Mouse (Mus musculus) frontal cortex, postnatal 14 days (tissue): ENCODE data around the gene Crybg3.

Source experiments
- DNase-seq, 2 experiments: peaks; one replicate each; pipeline ENCODE4 v3.0.0; 2022; ENCODE audit warnings: low spot score in 2 of 2

The Crybg3 gene

GRCm38 (mm10) chr16:59600311-59601251, at the start of gene Crybg3:
Gene Crybg3, minus strand, starts transcription at chr16:59600979.
- DNase-seq: peak; percentile 20 to 28

- no peak for DNase-seq
These were observed 43.0 kb upstream of the Crybg3 start for GRCm38 (mm10) chr16:59643766-59644165.

- no peak for DNase-seq
These were observed 39.2 kb upstream of the Crybg3 start for GRCm38 (mm10) chr16:59639985-59640384.

GRCm38 (mm10) chr16:59639102-59639691, 38.4 kb upstream of the Crybg3 start, which contains the start of gene Arl6:
Gene Arl6, minus strand, starts transcription at chr16:59639391.
- peak; percentile 88 to 91 for DNase-seq

- no peak for DNase-seq
These were observed 33.8 kb upstream of the Crybg3 start for GRCm38 (mm10) chr16:59634598-59634997.

- DNase-seq: no peak
These were observed 20.8 kb upstream of the Crybg3 start for GRCm38 (mm10) chr16:59621554-59621953.

GRCm38 (mm10) chr16:59617167-59617566, 16.4 kb upstream of the Crybg3 start:
- no peak for DNase-seq

GRCm38 (mm10) chr16:59615675-59616074, 14.9 kb upstream of the Crybg3 start:
- DNase-seq: no peak

GRCm38 (mm10) chr16:59610750-59611149, 10.0 kb upstream of the Crybg3 start:
- no peak for DNase-seq

- DNase-seq: no peak
These were observed 3.5 kb upstream of the Crybg3 start for GRCm38 (mm10) chr16:59604078-59604781.

GRCm38 (mm10) chr16:59599411-59600265, 1.1 kb downstream of the Crybg3 start:
- DNase-seq: no peak

GRCm38 (mm10) chr16:59598997-59599396, 1.8 kb downstream of the Crybg3 start:
- DNase-seq: no peak

- DNase-seq: no peak
These were observed 3.5 kb downstream of the Crybg3 start for GRCm38 (mm10) chr16:59597256-59597655.

GRCm38 (mm10) chr16:59594714-59595113, 6.1 kb downstream of the Crybg3 start:
- DNase-seq: no peak

- DNase-seq: no peak
These were observed 10.0 kb downstream of the Crybg3 start for GRCm38 (mm10) chr16:59590790-59591189.

- DNase-seq: no peak
These were observed 12.3 kb downstream of the Crybg3 start for GRCm38 (mm10) chr16:59588351-59589025.

- no peak for DNase-seq
These were observed 13.0 kb downstream of the Crybg3 start for GRCm38 (mm10) chr16:59587816-59588215.

GRCm38 (mm10) chr16:59586911-59587310, 13.9 kb downstream of the Crybg3 start:
- no peak for DNase-seq

GRCm38 (mm10) chr16:59586276-59586675, 14.5 kb downstream of the Crybg3 start:
- DNase-seq: no peak

- DNase-seq: no peak
These were observed 15.0 kb downstream of the Crybg3 start for GRCm38 (mm10) chr16:59585706-59586244.
